Mouse (Mus musculus) lung, postnatal 0 days (tissue): ENCODE measurements at regions not wholly inside any gene's neighbourhood (a gene's known extent, or its start where the extent isn't known, plus 50 kb on each side); places are given as distances from the start of the nearest gene placed in this dataset.

Experiments used
- CTCF ChIP-seq: IDR thresholded peaks from 2 replicates; pipeline ENCODE4 v1.5.1; 2016; ENCODE audit warnings: antibody characterized with exemption, mild to moderate bottlenecking
- EP300 ChIP-seq: IDR thresholded peaks from 2 replicates; pipeline ENCODE4 v1.6.1; 2016; ENCODE audit warnings: antibody characterized with exemption, mild to moderate bottlenecking, control low read depth

- TF ChIP-seq CTCF (no peak), EP300 (no peak)
Observed at GRCm38 (mm10) chr8:9144362-9144761, 454.0 kb upstream of the Arglu1 start.
